Mouse (Mus musculus): ENCODE measurements at regions not wholly inside any gene's neighbourhood (a gene's known extent, or its start where the extent isn't known, plus 50 kb on each side); places are given as distances from the start of the nearest gene placed in this dataset.

GRCm38 (mm10) chr8:91995407-91996144 lies 193.7 kb upstream of the Irx3 start:
- TF ChIP-seq CTCF (IDR thresholded peaks at IDR 0.05; ENCODE audit: low read depth, low read length) (no peak), GATA1 (IDR thresholded peaks at IDR 0.05; ENCODE audit: borderline replicate concordance, low read length) (no peak), TAL1 (conservative IDR thresholded peaks at IDR 0.05; ENCODE audit: low read depth, low read length) (no peak), GATA2 (IDR thresholded peaks at IDR 0.05; ENCODE audit: borderline replicate concordance, low read depth, low read length) (no peak), POLR2AphosphoS5 (IDR thresholded peaks at IDR 0.05; ENCODE audit: insufficient replicate concordance, low read depth, low read length) (no peak)
- Histone ChIP-seq H3K9me3 (replicated peaks) (peaks cover 59% of the 10 kb centered on the region), H3K27me3 (ENCODE audit: insufficient read depth, low read length) (no peaks in the 10 kb centered on the region), H3K4me1 (ENCODE audit: insufficient read depth, low read depth, low read length) (no peaks in the 10 kb centered on the region), H3K4me3 (ENCODE audit: low read depth, low read length) (no peak overlapping the region), H3K36me3 (replicated peaks) (no peaks in the 10 kb centered on the region)
- DNase-seq (ENCODE audit: low spot score) (no peak), ATAC-seq (ENCODE audit: extremely low read depth, insufficient number of reproducible peaks, low FRiP score, poor library complexity, severe bottlenecking) (no peak)

GRCm38 (mm10) chr8:91991542-91992452 lies 189.9 kb upstream of the Irx3 start:
- Histone ChIP-seq H3K36me3 (replicated peaks) (no peaks in the 10 kb centered on the region), H3K27me3 (ENCODE audit: insufficient read depth, low read length) (no peaks in the 10 kb centered on the region), H3K4me1 (ENCODE audit: insufficient read depth, low read depth, low read length) (no peaks in the 10 kb centered on the region), H3K4me3 (ENCODE audit: low read depth, low read length) (no peak overlapping the region), H3K9me3 (replicated peaks) (peaks cover 51% of the 10 kb centered on the region)
- DNase-seq (ENCODE audit: low spot score) (no peak), ATAC-seq (ENCODE audit: extremely low read depth, insufficient number of reproducible peaks, low FRiP score, poor library complexity, severe bottlenecking) (no peak)
- TF ChIP-seq TAL1 (conservative IDR thresholded peaks at IDR 0.05; ENCODE audit: low read depth, low read length) (no peak), CTCF (IDR thresholded peaks at IDR 0.05; ENCODE audit: low read depth, low read length) (no peak), GATA2 (IDR thresholded peaks at IDR 0.05; ENCODE audit: borderline replicate concordance, low read depth, low read length) (no peak), GATA1 (IDR thresholded peaks at IDR 0.05; ENCODE audit: borderline replicate concordance, low read length) (no peak), POLR2AphosphoS5 (IDR thresholded peaks at IDR 0.05; ENCODE audit: insufficient replicate concordance, low read depth, low read length) (no peak)

- Histone ChIP-seq H3K4me3 (ENCODE audit: low read depth, low read length) (no peak overlapping the region), H3K4me1 (ENCODE audit: insufficient read depth, low read depth, low read length) (no peaks in the 10 kb centered on the region), H3K27me3 (ENCODE audit: insufficient read depth, low read length) (no peaks in the 10 kb centered on the region), H3K9me3 (replicated peaks) (peaks cover 48% of the 10 kb centered on the region), H3K36me3 (replicated peaks) (no peaks in the 10 kb centered on the region)
- DNase-seq (ENCODE audit: low spot score): no peak
- no peak for TF ChIP-seq GATA1 (IDR thresholded peaks at IDR 0.05; ENCODE audit: borderline replicate concordance, low read length)
- TF ChIP-seq GATA2 (IDR thresholded peaks at IDR 0.05; ENCODE audit: borderline replicate concordance, low read depth, low read length): no peak
- no peak for TF ChIP-seq CTCF (IDR thresholded peaks at IDR 0.05; ENCODE audit: low read depth, low read length)
- no peak for TF ChIP-seq TAL1 (conservative IDR thresholded peaks at IDR 0.05; ENCODE audit: low read depth, low read length)
- TF ChIP-seq POLR2AphosphoS5 (IDR thresholded peaks at IDR 0.05; ENCODE audit: insufficient replicate concordance, low read depth, low read length): no peak
- ATAC-seq (ENCODE audit: extremely low read depth, insufficient number of reproducible peaks, low FRiP score, poor library complexity, severe bottlenecking): no peak
Observed at GRCm38 (mm10) chr8:91990952-91991351, 189.1 kb upstream of the Irx3 start.

- no peak overlapping the region for H3K4me3 ChIP-seq (ENCODE audit: low read depth, low read length)
- no peaks in the 10 kb centered on the region for H3K27me3 ChIP-seq (ENCODE audit: insufficient read depth, low read length)
- ATAC-seq (ENCODE audit: extremely low read depth, insufficient number of reproducible peaks, low FRiP score, poor library complexity, severe bottlenecking): no peak
- no peaks in the 10 kb centered on the region for H3K4me1 ChIP-seq (ENCODE audit: insufficient read depth, low read depth, low read length)
- H3K36me3 ChIP-seq (replicated peaks): no peaks in the 10 kb centered on the region
- H3K9me3 ChIP-seq (replicated peaks): peaks cover 47% of the 10 kb centered on the region
- DNase-seq (ENCODE audit: low spot score): no peak
- TF ChIP-seq POLR2AphosphoS5 (IDR thresholded peaks at IDR 0.05; ENCODE audit: insufficient replicate concordance, low read depth, low read length) (no peak), GATA2 (IDR thresholded peaks at IDR 0.05; ENCODE audit: borderline replicate concordance, low read depth, low read length) (no peak)
Observed at GRCm38 (mm10) chr8:91990048-91990447, 188.2 kb upstream of the Irx3 start.

- DNase-seq (ENCODE audit: low spot score) (no peak), ATAC-seq (ENCODE audit: extremely low read depth, insufficient number of reproducible peaks, low FRiP score, poor library complexity, severe bottlenecking) (no peak)
- Histone ChIP-seq H3K36me3 (replicated peaks) (no peaks in the 10 kb centered on the region), H3K27me3 (ENCODE audit: insufficient read depth, low read length) (no peaks in the 10 kb centered on the region), H3K4me3 (ENCODE audit: low read depth, low read length) (no peak overlapping the region), H3K4me1 (ENCODE audit: insufficient read depth, low read depth, low read length) (no peaks in the 10 kb centered on the region), H3K9me3 (replicated peaks) (peaks cover 49% of the 10 kb centered on the region)
- TF ChIP-seq CTCF (IDR thresholded peaks at IDR 0.05; ENCODE audit: low read depth, low read length): no peak
- no peak for TF ChIP-seq POLR2AphosphoS5 (IDR thresholded peaks at IDR 0.05; ENCODE audit: insufficient replicate concordance, low read depth, low read length)
- no peak for TF ChIP-seq TAL1 (conservative IDR thresholded peaks at IDR 0.05; ENCODE audit: low read depth, low read length)
- no peak for TF ChIP-seq GATA1 (IDR thresholded peaks at IDR 0.05; ENCODE audit: borderline replicate concordance, low read length)
Observed at GRCm38 (mm10) chr8:91988866-91989633, 187.2 kb upstream of the Irx3 start.

GRCm38 (mm10) chr8:91987854-91988253 lies 186.0 kb upstream of the Irx3 start:
- peaks cover 44% of the 10 kb centered on the region for H3K9me3 ChIP-seq (replicated peaks)
- H3K27me3 ChIP-seq (ENCODE audit: insufficient read depth, low read length): no peaks in the 10 kb centered on the region
- H3K4me3 ChIP-seq (ENCODE audit: low read depth, low read length): no peak overlapping the region
- DNase-seq (ENCODE audit: low spot score) (no peak), ATAC-seq (ENCODE audit: extremely low read depth, insufficient number of reproducible peaks, low FRiP score, poor library complexity, severe bottlenecking) (no peak)
- no peaks in the 10 kb centered on the region for H3K4me1 ChIP-seq (ENCODE audit: insufficient read depth, low read depth, low read length)
- H3K36me3 ChIP-seq (replicated peaks): no peaks in the 10 kb centered on the region
- no peak for TF ChIP-seq POLR2AphosphoS5 (IDR thresholded peaks at IDR 0.05; ENCODE audit: insufficient replicate concordance, low read depth, low read length)
- TF ChIP-seq GATA1 (IDR thresholded peaks at IDR 0.05; ENCODE audit: borderline replicate concordance, low read length): no peak
- TF ChIP-seq CTCF (IDR thresholded peaks at IDR 0.05; ENCODE audit: low read depth, low read length): no peak
- no peak for TF ChIP-seq TAL1 (conservative IDR thresholded peaks at IDR 0.05; ENCODE audit: low read depth, low read length)
- no peak for TF ChIP-seq GATA2 (IDR thresholded peaks at IDR 0.05; ENCODE audit: borderline replicate concordance, low read depth, low read length)
